Mouse (Mus musculus) embryonic facial prominence, embryonic 15.5 days (tissue): ENCODE results near the gene Tox2. TPM values are rescaled to one million over a fixed set of nuclear protein-coding genes. Genes with fewer than 3 reads are reported as not detected.

Experiments
- ATAC-seq: fragments of 200-750 bp; cut with Nextera tagmentation; 2 replicates; pipeline ENCODE4 v1.8.0; 2017; ENCODE audit warnings: low read depth, moderate TSS enrichment; ENCODE audit not compliant: insufficient number of reproducible peaks, low FRiP score, low TSS enrichment
- H3K27ac ChIP-seq: fragments of 300-500 bp; sonication (generic); replicated peaks from 2 replicates; pipeline ENCODE4 v1.5.1; 2015; ENCODE audit warnings: mild to moderate bottlenecking, inconsistent platforms
- H3K27me3 ChIP-seq: fragments of 300-500 bp; sonication (generic); 2 replicates; pipeline ENCODE4 v1.6.1; 2015; ENCODE audit warnings: inconsistent platforms
- H3K36me3 ChIP-seq: fragments of 300-500 bp; sonication (generic); 2 replicates; pipeline ENCODE4 v1.6.1; 2015; ENCODE audit warnings: mild to moderate bottlenecking, inconsistent platforms
- H3K4me1 ChIP-seq: fragments of 300-500 bp; sonication (generic); 2 replicates; pipeline ENCODE4 v1.6.1; 2015; ENCODE audit warnings: inconsistent platforms
- H3K4me2 ChIP-seq: fragments of 300-500 bp; sonication (generic); replicated peaks from 2 replicates; pipeline ENCODE4 v1.6.1; 2015; ENCODE audit warnings: mild to moderate bottlenecking, inconsistent platforms
- H3K4me3 ChIP-seq: fragments of 300-500 bp; sonication (generic); replicated peaks from 2 replicates; pipeline ENCODE4 v1.5.1; 2015; ENCODE audit warnings: mild to moderate bottlenecking, inconsistent platforms
- H3K9ac ChIP-seq: fragments of 300-500 bp; sonication (generic); 2 replicates; pipeline ENCODE4 v1.6.1; 2015; ENCODE audit warnings: inconsistent platforms
- H3K9me3 ChIP-seq: fragments of 300-500 bp; sonication (generic); replicated peaks from 2 replicates; pipeline ENCODE4 v1.6.1; 2016; ENCODE audit warnings: inconsistent platforms
- WGBS: fragments of 180-500 bp; shearing (Covaris S2); methylation state at CpG from one replicate; pipeline ENCODE4 v1.1.7; 2015; 5-methylcytosine and 5-hydroxymethylcytosine counted together
- polyA plus RNA-seq: library from polyadenylated mRNA; unstranded; fragments of >200 nt; fragmentation: Nextera tagmentation; extraction: Ambion mirVana; gene quantifications from 2 replicates; pipeline ENCODE4 v1.2.1, GENCODE M21; 2015

Tox2 gene
- polyA plus RNA-seq, result 3.1 and 3.7 TPM in 2 replicates

DNA sequence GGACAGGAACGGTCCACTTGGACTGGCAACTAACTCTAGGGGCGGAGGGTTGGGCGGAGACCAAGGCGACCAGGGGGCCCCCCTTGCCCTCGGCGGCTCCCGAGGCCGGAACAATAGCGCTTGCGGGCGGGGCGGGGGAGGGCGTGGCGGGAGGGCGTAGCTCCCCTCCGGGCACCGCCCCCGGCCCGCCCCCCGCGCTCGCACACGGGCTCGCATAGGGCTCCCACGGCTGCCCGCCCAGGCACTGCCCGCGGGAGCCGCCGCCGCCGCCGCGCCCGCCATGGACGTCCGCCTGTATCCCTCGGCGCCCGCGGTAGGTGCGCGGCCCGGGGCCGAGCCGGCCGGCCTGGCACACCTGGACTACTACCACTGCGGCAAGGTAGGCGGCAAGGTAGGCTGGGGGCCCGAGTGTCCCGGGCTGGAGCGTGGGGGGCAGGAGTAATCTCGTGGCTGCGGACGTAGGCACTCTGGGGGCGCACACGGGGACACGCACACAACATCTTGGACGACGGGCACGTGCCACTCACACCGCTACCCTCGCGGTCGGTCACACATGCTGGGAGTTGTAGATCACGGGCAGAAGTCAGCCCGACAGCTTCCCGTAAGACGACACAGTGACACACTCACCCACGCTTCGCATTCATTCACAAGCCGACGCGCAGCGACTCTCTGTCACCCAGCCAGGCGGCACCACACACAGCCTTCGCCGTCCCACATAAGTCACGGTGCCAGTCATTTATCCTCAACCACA lies at the start of gene Tox2:
Tox2 (plus strand) TSS at position 242 of the 751 bp plus-strand sequence.
- Histone ChIP-seq H3K4me3 (peak within 1 kb of the TSS; percentile 52), H3K4me2 (peak within 1 kb of the TSS; percentile 95), H3K9ac (no peak within 1 kb of the TSS), H3K27ac (no peak within 1 kb of the TSS), H3K27me3 (peaks cover 53% of the 10 kb centered on the region), H3K4me1 (peaks cover 31% of the 10 kb centered on the region), H3K36me3 (no peaks in the 10 kb centered on the region), H3K9me3 (0 out of 2 replicates have a peak, but pooled peaks cover 3% of the 10 kb centered on the region)
- WGBS, result under 1% methylated on average over 71 of the region's 79 CpGs
- ATAC-seq, result peak; percentile 86

DNA sequence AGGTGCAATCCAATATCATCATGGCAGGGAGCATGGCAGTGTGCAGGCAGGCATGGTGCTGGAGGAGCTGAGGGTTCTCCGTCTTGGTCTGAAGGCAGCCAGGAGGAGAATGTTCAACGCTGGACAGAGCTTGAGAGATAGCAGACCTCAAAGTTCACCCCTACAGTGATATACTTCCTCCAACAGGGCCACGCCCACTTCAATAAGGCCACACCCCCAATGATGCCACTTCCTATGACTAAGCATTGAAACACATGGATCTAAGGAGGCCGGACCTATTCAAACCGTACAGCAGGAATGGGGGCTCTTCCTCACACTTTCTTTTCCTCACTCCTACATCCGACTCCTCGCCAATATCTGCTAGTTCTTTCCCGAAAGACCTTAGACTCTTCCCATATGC lies 48.3 kb upstream of the Tox2 start:
- H3K27ac ChIP-seq, result no peak overlapping the region
- no peaks in the 10 kb centered on the region for H3K9me3 ChIP-seq
- ATAC-seq, result no peak
- H3K4me2 ChIP-seq, result no peak overlapping the region
- H3K9ac ChIP-seq, result no peak overlapping the region
- H3K27me3 ChIP-seq, result no peaks in the 10 kb centered on the region
- WGBS, result 91% methylated on average over 8 of the region's 8 CpGs
- H3K36me3 ChIP-seq, result no peaks in the 10 kb centered on the region
- no peak overlapping the region for H3K4me3 ChIP-seq
- no peaks in the 10 kb centered on the region for H3K4me1 ChIP-seq

DNA sequence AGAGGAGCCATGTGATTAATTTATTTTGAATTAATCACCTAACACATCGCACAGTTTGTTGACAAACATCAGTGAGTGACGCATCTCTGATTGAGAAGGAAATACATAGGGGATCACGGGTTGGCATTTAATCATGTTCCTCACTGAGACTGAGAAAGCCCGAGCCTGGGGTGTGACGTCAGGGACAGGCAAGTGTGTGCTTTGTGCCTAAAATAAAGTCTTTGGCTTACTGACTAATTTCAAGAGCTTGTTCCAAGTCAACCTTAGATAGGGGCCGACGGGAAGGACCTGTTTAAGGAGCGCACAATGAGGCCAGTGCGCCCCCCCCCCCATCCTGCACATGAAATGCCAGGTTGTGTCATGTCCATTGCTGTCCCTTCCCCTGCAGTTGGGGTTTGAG lies 43.9 kb upstream of the Tox2 start:
- H3K4me2 ChIP-seq, result no peak overlapping the region
- WGBS, result 88% methylated on average over 9 of the region's 9 CpGs
- no peak for ATAC-seq

DNA sequence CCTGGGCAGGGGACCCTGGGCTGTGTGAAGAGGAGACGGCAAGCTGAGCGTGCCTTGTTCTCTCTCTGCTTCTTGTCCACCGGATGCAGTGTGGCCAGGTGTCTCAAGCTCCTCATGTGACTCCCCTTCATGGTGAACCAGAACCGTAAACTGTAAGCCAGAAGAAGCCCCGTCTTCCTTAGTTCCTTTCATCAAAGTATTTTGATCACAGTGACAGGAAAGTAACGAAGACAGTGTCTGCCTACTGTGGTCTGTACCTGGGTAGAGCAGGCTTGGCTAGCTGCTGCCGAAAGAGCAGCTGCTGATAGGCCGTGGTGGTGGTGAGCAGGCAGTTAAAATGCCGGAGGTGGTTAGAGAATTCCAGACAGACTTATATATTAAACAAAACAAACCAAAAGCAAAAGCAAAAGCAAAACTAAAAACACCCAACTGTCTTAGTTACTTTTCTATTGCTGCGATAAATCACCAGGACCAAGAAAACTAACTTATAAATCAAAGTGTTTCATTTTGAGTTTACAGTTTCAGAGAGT lies 38.4 kb upstream of the Tox2 start:
- no peak overlapping the region for H3K4me2 ChIP-seq
- H3K9me3 ChIP-seq, result no peaks in the 10 kb centered on the region
- H3K4me3 ChIP-seq, result no peak overlapping the region
- no peak overlapping the region for H3K27ac ChIP-seq
- 74% methylated on average over 10 of the region's 10 CpGs for WGBS
- H3K36me3 ChIP-seq, result no peaks in the 10 kb centered on the region
- no peaks in the 10 kb centered on the region for H3K4me1 ChIP-seq
- no peaks in the 10 kb centered on the region; the same call in 1 of the 2 replicates for H3K27me3 ChIP-seq
- ATAC-seq, result no peak
- no peak overlapping the region for H3K9ac ChIP-seq

More for the DNA sequence above, 43.9 kb upstream of the Tox2 start:
- H3K27me3 ChIP-seq, result no peaks in the 10 kb centered on the region
- H3K4me3 ChIP-seq, result no peak overlapping the region
- H3K27ac ChIP-seq, result no peak overlapping the region
- no peak overlapping the region for H3K9ac ChIP-seq
- H3K9me3 ChIP-seq, result no peaks in the 10 kb centered on the region
- no peaks in the 10 kb centered on the region for H3K36me3 ChIP-seq
- no peaks in the 10 kb centered on the region for H3K4me1 ChIP-seq

DNA sequence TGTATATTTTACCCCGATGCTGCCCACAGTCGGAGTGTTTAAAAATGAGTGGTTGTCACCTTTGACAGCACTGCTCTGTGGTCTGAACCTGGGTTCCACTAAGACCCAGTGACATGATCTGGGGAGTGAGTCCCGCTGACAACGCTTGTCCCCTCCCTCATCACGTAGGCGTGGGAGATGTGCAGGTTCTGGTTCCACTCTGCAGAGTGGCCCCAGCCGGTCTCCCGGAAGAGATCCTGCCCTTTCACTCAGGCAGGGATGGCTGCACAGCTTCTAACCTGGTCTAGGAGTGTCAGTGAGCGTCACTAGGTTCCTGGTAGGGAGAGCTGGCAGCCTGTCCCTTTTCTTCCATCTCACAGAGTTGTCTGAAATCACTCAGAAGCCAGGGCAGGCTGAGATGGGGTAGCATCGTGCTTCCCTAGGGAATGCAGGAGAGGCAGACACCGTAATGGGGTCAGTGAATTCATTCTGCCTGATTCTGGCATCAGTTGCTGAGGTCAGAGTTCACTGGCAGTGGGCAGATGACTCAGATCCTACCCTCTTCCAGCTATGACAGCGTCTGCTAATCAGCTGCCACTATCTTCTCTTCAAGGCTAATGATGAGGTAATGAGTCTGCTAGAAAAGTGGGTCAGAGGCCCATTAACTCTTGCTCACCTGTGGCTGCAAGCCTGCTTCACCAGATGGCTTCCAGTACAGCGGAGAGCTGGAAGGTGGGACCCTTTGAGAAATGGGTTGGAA lies 36.7 kb upstream of the Tox2 start:
- no peak overlapping the region for H3K4me2 ChIP-seq
- no peak overlapping the region for H3K27ac ChIP-seq
- WGBS, result 43% methylated on average over 13 of the region's 13 CpGs
- no peak overlapping the region for H3K4me3 ChIP-seq
- ATAC-seq, result no peak
- no peaks in the 10 kb centered on the region for H3K4me1 ChIP-seq
- no peaks in the 10 kb centered on the region for H3K36me3 ChIP-seq
- H3K9ac ChIP-seq, result no peak overlapping the region
- H3K27me3 ChIP-seq, result no peaks in the 10 kb centered on the region; the same call in 1 of the 2 replicates
- H3K9me3 ChIP-seq, result no peaks in the 10 kb centered on the region

DNA sequence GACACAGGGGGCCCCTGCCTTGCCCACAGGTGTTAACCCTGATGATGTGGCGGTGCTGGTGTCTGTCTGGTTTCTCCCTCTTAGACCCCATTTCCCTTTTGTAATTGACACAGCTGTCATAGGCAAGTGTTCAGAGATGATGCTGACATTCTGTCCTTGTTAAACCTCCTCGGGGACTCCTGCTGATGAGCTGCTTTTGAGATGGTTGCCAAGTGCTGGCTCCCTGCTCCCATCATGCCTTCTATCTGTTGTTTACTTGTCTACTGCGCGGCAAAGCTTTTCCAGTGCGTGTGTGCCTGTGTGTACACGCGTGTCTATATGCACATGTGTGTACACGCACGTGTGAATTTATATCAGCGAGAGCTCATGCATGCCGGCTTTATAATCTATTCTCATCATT lies 31.0 kb upstream of the Tox2 start:
- no peaks in the 10 kb centered on the region for H3K4me1 ChIP-seq
- no peak overlapping the region for H3K9ac ChIP-seq
- ATAC-seq, result no peak
- no peak overlapping the region for H3K4me2 ChIP-seq
- no peak overlapping the region for H3K27ac ChIP-seq
- no peaks in the 10 kb centered on the region for H3K27me3 ChIP-seq
- 82% methylated on average over 11 of the region's 11 CpGs for WGBS
- no peak overlapping the region for H3K4me3 ChIP-seq
- H3K36me3 ChIP-seq, result no peaks in the 10 kb centered on the region
- no peaks in the 10 kb centered on the region for H3K9me3 ChIP-seq

DNA sequence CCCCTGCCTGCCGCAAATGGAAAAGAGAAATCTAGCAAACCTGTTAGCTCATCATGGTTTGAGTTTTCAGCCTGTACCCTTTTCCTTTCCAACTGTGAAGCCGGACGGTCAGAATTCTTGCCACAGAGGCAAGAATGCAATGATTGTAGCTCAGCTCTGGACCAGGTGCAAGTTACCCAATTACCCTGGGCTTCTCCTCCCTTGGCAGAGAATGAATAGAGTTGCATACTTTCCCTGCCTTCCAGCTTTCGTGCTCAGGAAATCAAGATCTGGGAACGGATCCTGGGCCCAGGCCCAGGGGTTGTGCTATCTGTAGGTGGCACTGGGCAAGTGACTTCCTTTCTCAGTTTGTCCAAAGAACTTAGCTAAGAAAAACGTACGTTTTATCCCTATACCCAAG lies 28.9 kb upstream of the Tox2 start:
- Histone ChIP-seq H3K27ac (no peak overlapping the region), H3K9ac (no peak overlapping the region), H3K27me3 (no peaks in the 10 kb centered on the region), H3K4me3 (no peak overlapping the region), H3K36me3 (no peaks in the 10 kb centered on the region), H3K4me1 (no peaks in the 10 kb centered on the region), H3K4me2 (no peak overlapping the region), H3K9me3 (no peaks in the 10 kb centered on the region)
- ATAC-seq, result no peak
- WGBS, result 47% methylated on average over 7 of the region's 7 CpGs

DNA sequence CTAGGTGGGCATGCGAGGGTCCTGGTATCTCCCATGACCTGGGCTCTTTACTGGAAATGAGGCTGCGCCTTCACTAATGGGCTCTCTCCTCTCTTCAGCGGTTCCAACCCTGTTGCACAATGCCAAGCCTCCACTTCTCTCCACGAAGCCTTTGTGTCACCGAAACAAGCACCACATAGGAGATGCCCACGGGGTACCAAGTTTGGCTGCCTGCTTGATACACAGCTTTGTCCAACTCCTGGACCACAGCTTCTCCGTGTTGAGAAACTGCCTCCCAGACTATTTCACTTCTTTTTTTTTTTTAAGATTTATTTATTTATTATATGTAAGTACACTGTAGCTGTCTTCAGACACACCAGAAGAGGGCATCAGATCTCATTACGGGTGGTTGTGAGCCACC lies 27.1 kb upstream of the Tox2 start:
- no peak overlapping the region for H3K4me2 ChIP-seq
- WGBS, result 89% methylated on average over 7 of the region's 8 CpGs
- no peaks in the 10 kb centered on the region for H3K4me1 ChIP-seq
- no peak for ATAC-seq
- H3K36me3 ChIP-seq, result no peaks in the 10 kb centered on the region
- no peaks in the 10 kb centered on the region for H3K27me3 ChIP-seq
- H3K9me3 ChIP-seq, result no peaks in the 10 kb centered on the region
- H3K9ac ChIP-seq, result no peak overlapping the region
- H3K4me3 ChIP-seq, result no peak overlapping the region
- no peak overlapping the region for H3K27ac ChIP-seq

DNA sequence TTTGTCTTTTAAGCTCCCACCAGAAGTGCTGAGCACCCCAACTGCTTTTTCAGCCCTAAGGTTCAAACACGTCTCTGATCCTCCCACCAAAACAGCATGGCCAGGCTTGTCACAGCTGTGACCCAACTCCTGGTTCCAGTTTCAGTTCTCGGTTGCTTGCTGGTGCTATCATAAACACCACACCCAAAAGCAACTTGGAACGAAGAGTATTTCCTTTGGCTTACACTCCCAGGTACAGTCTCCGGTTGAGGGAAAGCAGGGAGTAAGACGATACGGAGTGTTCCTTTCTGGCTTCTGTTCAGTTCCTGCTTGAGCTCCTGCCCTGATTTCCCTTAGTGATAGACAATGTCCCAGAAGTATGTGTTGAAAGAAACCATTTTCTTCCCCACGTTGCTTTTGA lies 26.4 kb upstream of the Tox2 start:
- WGBS, result 46% methylated on average over 7 of the region's 7 CpGs
- H3K9me3 ChIP-seq, result no peaks in the 10 kb centered on the region
- no peaks in the 10 kb centered on the region for H3K4me1 ChIP-seq
- H3K9ac ChIP-seq, result no peak overlapping the region
- no peaks in the 10 kb centered on the region for H3K36me3 ChIP-seq
- H3K4me3 ChIP-seq, result no peak overlapping the region
- ATAC-seq, result no peak
- no peak overlapping the region for H3K4me2 ChIP-seq
- no peaks in the 10 kb centered on the region for H3K27me3 ChIP-seq
- H3K27ac ChIP-seq, result no peak overlapping the region

DNA sequence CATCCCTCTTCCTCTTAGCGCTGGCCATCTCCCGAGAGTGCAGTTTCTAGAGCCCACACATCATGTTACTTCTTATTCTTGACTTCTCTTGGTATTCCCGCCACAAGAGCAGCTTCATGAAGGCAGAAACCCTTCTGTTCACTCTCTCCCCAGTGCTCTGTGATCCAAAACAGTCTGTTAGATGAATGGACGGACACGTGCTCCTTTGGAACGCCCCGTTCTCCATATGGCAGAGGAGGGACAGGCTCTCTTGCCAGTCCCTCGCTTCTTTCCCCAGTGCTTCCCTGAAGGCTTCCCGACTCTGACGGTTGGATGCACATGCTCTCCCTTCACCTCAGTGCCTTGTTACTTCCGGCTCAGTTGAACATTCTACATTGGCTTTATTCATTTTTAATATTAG lies 15.4 kb upstream of the Tox2 start:
- Histone ChIP-seq H3K27ac (no peak overlapping the region), H3K9me3 (no peaks in the 10 kb centered on the region), H3K27me3 (no peaks in the 10 kb centered on the region), H3K36me3 (no peaks in the 10 kb centered on the region), H3K9ac (no peak overlapping the region), H3K4me3 (no peak overlapping the region), H3K4me2 (no peak overlapping the region), H3K4me1 (no peaks in the 10 kb centered on the region)
- no peak for ATAC-seq
- WGBS, result 68% methylated on average over 11 of the region's 11 CpGs

DNA sequence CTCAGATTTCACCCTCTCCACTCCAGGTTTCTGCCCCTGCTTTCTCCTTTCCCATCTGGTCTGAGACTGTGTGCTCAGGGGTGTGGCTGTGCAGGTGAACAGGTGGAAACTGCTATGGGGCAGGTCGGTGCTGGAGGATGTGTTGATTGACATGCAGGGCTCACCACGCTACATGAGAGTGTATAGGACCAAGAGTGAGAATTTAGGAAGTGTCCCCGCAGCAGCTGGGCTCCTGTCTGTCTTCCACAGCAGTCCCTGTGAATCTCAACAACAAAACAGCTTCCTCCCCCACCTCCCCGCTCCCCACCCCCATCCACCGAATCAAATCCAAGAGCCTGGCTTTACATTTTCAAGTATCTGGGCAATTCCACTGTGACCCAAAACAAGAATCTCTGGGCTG lies 13.3 kb upstream of the Tox2 start:
- no peak; the same call in 1 of the 2 replicates for ATAC-seq
- Histone ChIP-seq H3K4me3 (no peak overlapping the region), H3K36me3 (no peaks in the 10 kb centered on the region), H3K27ac (no peak overlapping the region), H3K4me1 (peaks cover 10% of the 10 kb centered on the region), H3K9ac (no peak overlapping the region), H3K27me3 (no peaks in the 10 kb centered on the region), H3K4me2 (no peak overlapping the region), H3K9me3 (no peaks in the 10 kb centered on the region)
- 15% methylated on average over 5 of the region's 5 CpGs for WGBS
